Mouse (Mus musculus) liver, embryonic 15.5 days (tissue): ENCODE data around the gene Eml4. TPM values are rescaled to one million over a fixed set of nuclear protein-coding genes. Genes with fewer than 3 reads are reported as not detected.

Experiments
- ATAC-seq: fragments of 200-750 bp; cut with Nextera tagmentation; 2 replicates; pipeline ENCODE4 v1.8.0; 2017; ENCODE audit warnings: moderate number of reproducible peaks, mild to moderate bottlenecking, moderate library complexity; ENCODE audit not compliant: insufficient read depth
- H3K27ac ChIP-seq: fragments of 300-500 bp; sonication (generic); replicated peaks from 2 replicates; pipeline ENCODE4 v1.5.1; 2015; ENCODE audit warnings: mild to moderate bottlenecking, inconsistent platforms
- H3K27me3 ChIP-seq: fragments of 300-500 bp; sonication (generic); 2 replicates; pipeline ENCODE4 v1.6.1; 2015; ENCODE audit warnings: mild to moderate bottlenecking, inconsistent platforms
- H3K36me3 ChIP-seq: fragments of 300-500 bp; sonication (generic); replicated peaks from 2 replicates; pipeline ENCODE4 v1.6.1; 2015; ENCODE audit warnings: moderate library complexity, mild to moderate bottlenecking, inconsistent platforms
- H3K4me1 ChIP-seq: fragments of 300-500 bp; sonication (generic); replicated peaks from 2 replicates; pipeline ENCODE4 v1.6.1; 2015; ENCODE audit warnings: inconsistent platforms
- H3K4me2 ChIP-seq: fragments of 300-500 bp; sonication (generic); 2 replicates; pipeline ENCODE4 v1.6.1; 2015; ENCODE audit warnings: moderate library complexity, mild to moderate bottlenecking, inconsistent platforms
- H3K4me3 ChIP-seq: fragments of 300-500 bp; sonication (generic); replicated peaks from 2 replicates; pipeline ENCODE4 v1.5.1; 2015; ENCODE audit warnings: mild to moderate bottlenecking, inconsistent platforms
- H3K9ac ChIP-seq: fragments of 300-500 bp; sonication (generic); 2 replicates; pipeline ENCODE4 v1.6.1; 2015; ENCODE audit warnings: moderate library complexity, mild to moderate bottlenecking, inconsistent platforms
- H3K9me3 ChIP-seq: fragments of 300-500 bp; sonication (generic); replicated peaks from 2 replicates; pipeline ENCODE4 v1.6.1; 2016; ENCODE audit warnings: inconsistent platforms
- WGBS: fragments of 180-500 bp; shearing (Covaris S2); methylation state at CpG from one replicate; pipeline ENCODE4 v1.1.7; 2015; ENCODE audit warnings: mixed read lengths; ENCODE audit not compliant: insufficient replicate concordance; 5-methylcytosine and 5-hydroxymethylcytosine counted together
- polyA plus RNA-seq: library from polyadenylated mRNA; unstranded; fragments of >200 nt; fragmentation: Nextera tagmentation; extraction: Ambion mirVana; gene quantifications from 2 replicates; pipeline ENCODE4 v1.2.1, GENCODE M21; 2015

Gene Eml4
- polyA plus RNA-seq, 1 experiment from 2014 or later, result 4.4 TPM

DNA sequence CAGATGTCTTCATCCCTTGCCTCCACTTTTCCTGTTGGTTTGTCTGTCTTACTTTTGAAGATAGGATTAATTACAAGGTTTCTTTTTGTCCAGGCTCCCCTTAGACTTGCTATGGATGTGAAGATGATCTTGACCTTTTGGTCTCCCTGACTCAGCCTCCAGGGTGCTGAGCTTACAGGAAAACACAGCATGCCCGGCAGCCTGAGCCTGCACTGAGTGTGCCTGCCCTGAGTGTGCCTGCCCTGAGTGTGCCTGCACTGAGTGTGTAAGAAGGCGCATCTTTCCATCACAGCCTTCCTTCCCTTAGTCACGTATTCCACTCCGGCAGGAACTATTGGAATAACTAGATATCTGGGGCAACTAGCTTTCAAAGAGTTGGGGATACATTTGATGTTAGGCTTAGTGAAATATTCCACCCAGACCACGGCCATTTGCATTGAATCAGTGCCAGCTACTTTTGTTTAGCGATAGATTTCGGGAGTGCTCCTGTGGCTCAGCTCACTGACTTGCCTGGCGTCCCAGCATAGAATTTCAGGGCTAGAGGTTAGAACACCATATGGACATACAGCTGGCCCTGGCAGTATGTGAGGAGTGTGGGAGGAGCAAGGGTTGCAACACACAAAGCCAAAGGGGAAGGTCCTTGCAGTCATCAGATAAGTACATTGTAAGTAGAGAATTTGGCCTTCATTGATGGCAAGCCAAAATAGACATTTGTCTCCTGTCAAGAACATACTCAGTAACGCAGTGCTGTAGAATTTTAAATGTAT lies 2.5 kb upstream of the Eml4 start:
- no peaks in the 10 kb centered on the region for H3K36me3 ChIP-seq
- H3K4me3 ChIP-seq, result no peak overlapping the region
- WGBS, result 67% methylated on average over 9 of the region's 9 CpGs
- peaks cover 22% of the 10 kb centered on the region for H3K27me3 ChIP-seq
- H3K27ac ChIP-seq, result no peak overlapping the region
- no peak overlapping the region for H3K9ac ChIP-seq
- H3K4me2 ChIP-seq, result no peak overlapping the region
- H3K4me1 ChIP-seq, result peaks cover 26% of the 10 kb centered on the region
- no peaks in the 10 kb centered on the region for H3K9me3 ChIP-seq
- no peak for ATAC-seq

DNA sequence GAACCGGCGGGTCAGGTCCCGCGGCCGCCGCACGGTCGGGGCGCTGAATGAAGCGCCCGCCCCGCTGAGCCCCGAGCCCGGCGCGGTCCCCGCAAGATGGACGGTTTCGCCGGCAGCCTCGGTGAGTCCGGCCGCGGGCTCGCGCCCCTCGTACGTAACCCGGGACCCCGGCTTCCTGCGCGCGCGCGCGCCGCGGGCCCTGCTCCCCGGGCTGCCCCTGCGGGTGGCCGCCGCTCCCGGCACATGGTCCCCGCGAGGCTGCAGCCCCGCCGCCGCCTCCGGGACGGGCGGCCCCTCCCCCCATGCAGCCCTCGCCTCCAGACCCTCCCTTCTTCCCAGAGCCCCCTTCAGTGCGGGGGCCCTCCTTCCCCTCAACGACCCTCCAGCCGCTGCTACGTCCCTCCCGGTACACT lies 394 bp downstream of the Eml4 start:
- Histone ChIP-seq H3K36me3 (no peaks in the 10 kb centered on the region), H3K9ac (peak overlapping the region; percentile 75), H3K27ac (peak overlapping the region; percentile 69), H3K4me1 (peaks cover 37% of the 10 kb centered on the region), H3K9me3 (no peaks in the 10 kb centered on the region), H3K4me3 (peak overlapping the region; percentile 74), H3K27me3 (peaks cover 22% of the 10 kb centered on the region), H3K4me2 (peak overlapping the region; percentile 96)
- ATAC-seq, result peak; percentile 62
- WGBS, result under 1% methylated on average over 49 of the region's 57 CpGs

DNA sequence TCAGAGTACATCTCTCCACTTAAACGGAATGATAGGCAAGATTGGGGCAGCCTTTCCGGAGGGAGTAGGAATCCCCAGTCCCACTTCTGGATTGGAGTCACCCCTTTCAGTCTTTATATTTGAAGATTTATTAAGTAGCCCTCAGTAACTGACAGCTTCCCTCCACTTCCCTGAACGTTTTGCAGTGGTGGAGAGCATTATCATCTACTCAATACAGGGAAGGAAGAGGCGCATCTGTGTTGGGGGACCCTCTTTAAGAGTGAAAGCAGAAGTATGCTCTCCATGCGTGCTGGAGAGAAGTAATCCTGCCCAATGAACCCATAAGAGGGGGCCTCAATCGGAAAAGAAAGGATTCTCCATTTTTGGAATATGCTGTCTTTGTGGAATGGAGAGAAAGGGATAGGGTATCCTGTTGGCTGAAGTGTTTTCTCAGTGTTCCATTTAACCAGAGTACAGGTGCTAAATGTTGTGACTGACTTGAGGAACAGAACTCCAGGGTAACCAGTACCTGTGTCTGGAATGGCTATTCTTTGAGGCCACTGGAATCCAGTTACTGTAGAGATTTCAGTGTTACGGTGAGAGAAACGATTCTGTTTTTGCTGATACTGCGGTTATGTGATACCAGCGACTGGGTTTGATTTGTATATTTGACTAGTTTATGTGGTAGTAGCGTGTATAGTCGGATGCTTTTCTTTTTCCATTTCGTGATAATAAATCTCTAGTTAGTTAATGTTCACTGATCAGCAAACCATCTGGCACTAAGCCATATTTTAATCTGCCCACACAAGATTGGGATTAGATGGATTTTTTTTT lies 1.1 kb downstream of the Eml4 start:
- Histone ChIP-seq H3K9ac (peak overlapping the region; percentile 75), H3K4me3 (peak overlapping the region; percentile 74), H3K9me3 (no peaks in the 10 kb centered on the region), H3K4me1 (peaks cover 37% of the 10 kb centered on the region), H3K4me2 (peak overlapping the region; percentile 96), H3K36me3 (no peaks in the 10 kb centered on the region), H3K27me3 (peaks cover 22% of the 10 kb centered on the region), H3K27ac (peak overlapping the region; percentile 69)
- no peak for ATAC-seq
- 5% methylated on average over 13 of the region's 13 CpGs for WGBS

DNA sequence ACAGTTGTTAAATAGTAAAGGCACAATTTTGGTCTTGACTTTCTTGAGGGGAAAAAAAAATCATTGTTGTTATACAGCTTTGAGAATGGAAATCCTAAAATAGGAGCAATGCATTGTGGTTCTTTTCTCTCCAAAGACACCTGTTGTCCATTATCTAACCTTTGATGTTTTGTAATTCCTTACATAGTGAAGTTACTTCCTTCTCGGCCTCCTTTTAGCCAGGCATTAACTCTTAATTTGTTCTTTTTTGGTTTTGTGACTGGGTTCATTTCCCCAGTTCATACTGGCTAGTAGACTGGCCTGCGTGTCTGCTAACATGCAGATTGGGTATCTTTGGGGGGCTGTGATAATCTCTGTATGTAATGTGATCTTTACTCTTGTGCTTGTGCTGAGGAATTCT lies 1.7 kb downstream of the Eml4 start:
- H3K27me3 ChIP-seq, result peaks cover 22% of the 10 kb centered on the region
- H3K27ac ChIP-seq, result no peak overlapping the region
- no peaks in the 10 kb centered on the region for H3K9me3 ChIP-seq
- H3K4me1 ChIP-seq, result peaks cover 37% of the 10 kb centered on the region
- H3K4me2 ChIP-seq, result peak overlapping the region; percentile 96
- H3K36me3 ChIP-seq, result no peaks in the 10 kb centered on the region
- H3K9ac ChIP-seq, result no peak overlapping the region
- ATAC-seq, result no peak
- WGBS, result 6% methylated on average over 2 of the region's 2 CpGs
- peak overlapping the region; percentile 13; the same call in 1 of the 2 replicates for H3K4me3 ChIP-seq

DNA sequence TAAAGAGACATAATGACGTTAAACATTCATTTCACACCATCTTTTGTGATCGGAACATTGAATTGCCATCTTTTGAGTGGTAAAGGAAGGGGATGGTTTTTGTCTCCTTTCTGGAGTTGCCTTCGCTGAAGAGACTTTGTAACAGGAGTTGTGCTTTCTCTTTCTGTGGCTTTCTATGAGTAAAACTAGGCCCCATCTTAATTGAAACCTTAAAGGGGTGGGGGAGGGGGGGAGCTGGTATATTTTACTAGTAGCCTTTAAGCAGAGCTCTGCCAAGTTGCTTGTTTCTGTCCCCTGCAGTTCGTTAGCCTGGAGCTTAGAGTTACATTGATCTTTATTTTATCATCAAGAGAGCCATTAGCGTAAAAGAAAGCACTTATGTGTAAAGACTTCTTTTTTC lies 2.3 kb downstream of the Eml4 start:
- H3K4me2 ChIP-seq, result peak overlapping the region; percentile 96
- H3K4me3 ChIP-seq, result 0 out of 2 replicates have a peak overlapping the region, but pooled peaks have one; percentile 13
- no peak for ATAC-seq
- H3K27ac ChIP-seq, result no peak overlapping the region; the same call in 1 of the 2 replicates
- H3K36me3 ChIP-seq, result no peaks in the 10 kb centered on the region
- peaks cover 37% of the 10 kb centered on the region for H3K4me1 ChIP-seq
- no peaks in the 10 kb centered on the region for H3K9me3 ChIP-seq
- H3K9ac ChIP-seq, result no peak overlapping the region
- peaks cover 22% of the 10 kb centered on the region for H3K27me3 ChIP-seq
- WGBS, result 22% methylated on average over 5 of the region's 5 CpGs

DNA sequence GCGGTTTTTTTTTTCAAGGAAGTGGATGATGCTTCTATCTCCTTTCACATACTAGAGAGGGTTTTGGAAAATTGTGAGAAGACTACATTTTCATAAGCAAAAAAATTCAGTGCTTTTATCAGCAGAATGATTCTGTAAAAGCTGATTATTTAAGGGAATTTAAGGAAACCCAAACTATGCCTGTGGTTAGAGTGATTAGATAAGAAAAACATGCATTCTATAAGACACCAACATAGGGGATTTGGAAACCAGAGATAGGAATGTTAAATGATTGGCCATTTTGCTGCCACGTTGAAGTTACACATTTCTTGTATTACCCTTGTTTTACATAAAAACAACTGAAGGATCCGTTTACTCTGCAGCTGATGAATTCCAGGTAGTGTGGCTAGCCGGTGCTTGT lies 2.7 kb downstream of the Eml4 start:
- H3K27me3 ChIP-seq, result peaks cover 22% of the 10 kb centered on the region
- ATAC-seq, result no peak
- peaks cover 38% of the 10 kb centered on the region for H3K4me1 ChIP-seq
- H3K36me3 ChIP-seq, result no peaks in the 10 kb centered on the region
- H3K4me3 ChIP-seq, result no peak overlapping the region
- H3K9me3 ChIP-seq, result no peaks in the 10 kb centered on the region
- H3K4me2 ChIP-seq, result no peak overlapping the region
- 17% methylated on average over 4 of the region's 4 CpGs for WGBS
- H3K9ac ChIP-seq, result no peak overlapping the region
- H3K27ac ChIP-seq, result no peak overlapping the region

DNA sequence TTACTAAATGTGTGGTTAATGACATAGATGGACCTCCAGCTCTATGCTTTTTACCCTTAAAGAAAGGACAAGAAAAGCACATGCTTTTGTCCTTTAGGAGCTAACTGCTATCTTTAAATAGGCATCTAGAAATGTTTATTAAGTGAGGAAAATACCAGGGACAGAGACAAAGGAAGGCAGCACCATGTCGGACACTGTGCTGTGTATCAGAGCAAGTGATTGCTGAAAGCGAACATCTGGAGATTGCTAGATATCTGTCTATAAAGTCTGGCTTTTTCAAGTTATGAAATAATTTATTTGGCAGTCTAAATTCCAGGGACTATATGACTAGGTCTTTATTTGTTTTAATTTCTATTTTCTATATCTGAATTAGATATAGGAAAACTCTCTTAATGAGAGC lies 4.8 kb downstream of the Eml4 start:
- Histone ChIP-seq H3K36me3 (no peaks in the 10 kb centered on the region), H3K9ac (no peak overlapping the region), H3K4me2 (no peak overlapping the region), H3K27ac (no peak overlapping the region), H3K4me1 (peaks cover 34% of the 10 kb centered on the region), H3K4me3 (no peak overlapping the region), H3K27me3 (peaks cover 22% of the 10 kb centered on the region), H3K9me3 (no peaks in the 10 kb centered on the region)
- 63% methylated on average over 2 of the region's 2 CpGs for WGBS
- no peak for ATAC-seq

DNA sequence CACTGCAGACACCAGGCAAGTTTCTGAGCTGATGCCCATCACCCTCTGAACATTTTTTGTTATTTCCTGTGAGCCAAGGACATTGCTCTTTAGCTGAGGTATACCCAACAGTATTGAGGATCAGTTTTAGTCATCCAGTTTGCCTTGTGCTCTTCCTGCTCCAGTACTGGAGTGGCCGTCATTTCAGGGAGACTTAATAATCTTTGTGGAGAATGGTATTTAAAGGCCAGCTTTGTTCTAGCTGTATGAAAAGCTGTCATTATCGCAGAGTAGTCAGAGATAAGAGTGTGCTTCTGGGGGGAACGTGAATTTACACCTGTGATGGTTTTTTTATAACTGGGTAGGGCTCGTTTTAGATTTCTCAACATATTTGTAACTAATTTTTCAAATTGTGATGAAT lies 9.2 kb downstream of the Eml4 start:
- Histone ChIP-seq H3K4me2 (no peak overlapping the region), H3K36me3 (no peaks in the 10 kb centered on the region), H3K4me1 (peaks cover 4% of the 10 kb centered on the region; the same call in 1 of the 2 replicates), H3K27me3 (no peaks in the 10 kb centered on the region), H3K9ac (no peak overlapping the region), H3K9me3 (no peaks in the 10 kb centered on the region), H3K27ac (no peak overlapping the region), H3K4me3 (no peak overlapping the region)
- 44% methylated on average over 4 of the region's 4 CpGs for WGBS
- ATAC-seq, result no peak

DNA sequence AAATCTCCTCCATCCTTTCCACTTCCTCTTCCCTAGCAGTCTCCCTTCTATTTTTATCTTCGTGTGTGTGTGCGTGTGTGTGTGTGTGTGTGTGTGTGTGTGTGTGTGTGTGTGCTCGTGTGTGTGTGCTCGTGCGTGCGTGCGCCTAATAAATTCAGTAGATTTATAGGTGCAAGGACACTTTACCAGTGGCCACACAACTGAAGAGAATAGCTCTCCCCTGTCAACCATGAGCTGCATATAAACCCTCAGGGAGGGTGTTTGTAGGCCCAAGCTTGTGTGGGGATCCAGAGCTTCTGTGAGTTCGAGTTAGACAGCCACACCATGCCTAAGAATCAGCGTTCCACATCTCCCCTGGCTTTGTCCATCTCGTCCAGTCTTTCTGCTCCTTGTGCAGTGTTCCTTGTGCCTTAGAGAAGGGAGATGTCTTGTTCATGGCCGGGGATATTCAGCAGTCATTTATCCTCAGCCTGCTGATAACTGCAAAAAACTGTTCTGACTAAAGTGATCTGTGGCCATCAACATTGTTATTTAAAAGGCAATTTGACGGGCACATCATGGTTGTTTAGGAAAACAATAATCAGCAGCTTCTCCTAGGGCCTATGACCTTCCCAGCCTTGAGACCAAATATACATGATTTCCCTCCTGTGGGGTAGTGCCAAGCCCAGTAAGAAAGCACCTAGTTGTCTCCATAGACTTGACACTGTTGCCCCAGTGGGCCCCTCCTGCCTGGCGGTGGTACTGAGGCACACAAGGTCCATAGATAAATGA lies 10.2 kb downstream of the Eml4 start:
- H3K27me3 ChIP-seq, result no peaks in the 10 kb centered on the region
- WGBS, result 60% methylated on average over 13 of the region's 13 CpGs
- ATAC-seq, result no peak

DNA sequence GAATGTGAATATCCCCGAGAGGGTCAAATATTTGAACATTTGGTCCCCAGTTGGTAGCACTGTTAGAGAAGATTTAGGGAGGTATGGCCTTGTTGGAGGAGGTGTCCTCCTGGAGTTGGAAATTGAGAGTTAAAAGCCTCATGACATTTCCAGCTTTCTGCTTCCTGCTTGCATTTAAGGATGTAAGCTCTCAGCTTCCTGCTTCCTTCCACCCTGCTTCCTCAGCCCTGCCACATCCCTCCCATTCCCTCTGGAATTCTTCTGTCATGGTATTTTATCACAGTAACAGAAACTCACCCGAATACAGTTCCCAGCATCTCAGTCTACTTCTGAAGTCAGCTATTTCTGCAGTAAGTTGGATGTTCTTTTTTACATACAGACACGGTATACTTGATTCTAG lies 12.3 kb downstream of the Eml4 start:
- Histone ChIP-seq H3K27me3 (no peaks in the 10 kb centered on the region), H3K4me2 (no peak overlapping the region), H3K9ac (no peak overlapping the region), H3K4me1 (peaks cover 13% of the 10 kb centered on the region; the same call in 1 of the 2 replicates), H3K27ac (no peak overlapping the region), H3K9me3 (no peaks in the 10 kb centered on the region), H3K4me3 (no peak overlapping the region), H3K36me3 (no peaks in the 10 kb centered on the region)
- WGBS, result 54% methylated on average over 3 of the region's 3 CpGs
- no peak for ATAC-seq

More for the DNA sequence above, 10.2 kb downstream of the Eml4 start:
- Histone ChIP-seq H3K4me2 (no peak overlapping the region), H3K27ac (no peak overlapping the region), H3K9ac (no peak overlapping the region), H3K4me1 (peaks cover 7% of the 10 kb centered on the region; the same call in 1 of the 2 replicates), H3K9me3 (no peaks in the 10 kb centered on the region), H3K36me3 (no peaks in the 10 kb centered on the region), H3K4me3 (no peak overlapping the region)

DNA sequence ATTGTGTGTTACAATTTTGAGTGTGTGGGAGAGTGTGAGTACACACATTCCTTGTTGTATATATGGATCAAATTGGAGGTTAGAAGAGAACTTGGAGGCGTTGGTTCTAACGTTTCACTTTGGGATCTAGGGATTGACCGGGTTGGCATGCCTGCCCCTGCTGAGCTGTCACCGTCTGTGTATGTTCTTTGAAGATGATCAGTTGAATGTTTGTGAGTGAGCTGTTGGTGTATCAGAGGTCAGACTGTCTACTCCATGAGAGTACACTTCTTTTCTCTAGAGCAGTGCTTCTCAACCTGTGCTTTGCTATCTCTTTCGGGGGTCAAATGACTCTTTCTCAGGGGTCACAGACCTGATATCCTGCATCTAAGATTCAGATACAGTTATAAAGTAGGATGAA lies 13.6 kb downstream of the Eml4 start:
- 68% methylated on average over 5 of the region's 5 CpGs for WGBS
- no peaks in the 10 kb centered on the region for H3K9me3 ChIP-seq
- no peak overlapping the region for H3K9ac ChIP-seq
- no peaks in the 10 kb centered on the region for H3K27me3 ChIP-seq
- no peak overlapping the region for H3K4me3 ChIP-seq
- ATAC-seq, result no peak
- no peaks in the 10 kb centered on the region for H3K36me3 ChIP-seq
- H3K4me2 ChIP-seq, result no peak overlapping the region
- H3K27ac ChIP-seq, result no peak overlapping the region
- H3K4me1 ChIP-seq, result peaks cover 10% of the 10 kb centered on the region; the same call in 1 of the 2 replicates
